1 mouse cellular context compared by ENCODE assay signal in genomic region chr19:41902848-41903593, GRCm38 (mm10).
A peak's percentile ranks its signal among the peaks of the same experiment; 100 is the strongest.
TF ChIP-seq lines count a peak whose summit lies in the region.

No protein-coding gene starts in this region.

TF ChIP-seq in MEL, 35 proteins besides CTCF, POLR2A, EP300 and RAD21:
- TF ChIP-seq GABPA (IDR thresholded peaks at IDR 0.05; ENCODE audit: low read depth, low read length) (no peak), TCF12 (IDR thresholded peaks at IDR 0.05; ENCODE audit: low read depth, low read length) (no peak), RCOR1 (IDR thresholded peaks at IDR 0.05; ENCODE audit: low read depth, low read length) (peak; percentile 38; the same call in 1 of the 2 replicates), MAX (IDR thresholded peaks at IDR 0.05; ENCODE audit: low read length) (no peak), MXI1 (IDR thresholded peaks at IDR 0.05; ENCODE audit: low read depth, low read length) (peak; percentile 30; the same call in 1 of the 2 replicates), TBP (IDR thresholded peaks at IDR 0.05; ENCODE audit: low read depth, low read length) (peak; percentile 60; the same call in 1 of the 2 replicates), ZKSCAN1 (IDR thresholded peaks at IDR 0.05; ENCODE audit: low read depth, low read length) (no peak), MYC (IDR thresholded peaks at IDR 0.05; ENCODE audit: low read depth, low read length) (peak; percentile 66; the same call in 1 of the 2 replicates), ETS1 (IDR thresholded peaks at IDR 0.05; ENCODE audit: low read depth, low read length) (peak; percentile 21; the same call in 1 of the 2 replicates), TAL1 (IDR thresholded peaks at IDR 0.05; ENCODE audit: low read length) (peak; percentile 64)
TF ChIP-seq in MEL: peak in this region for 6.
